Mouse (Mus musculus) spleen, adult 2 months (tissue): ENCODE measurements around the gene Camta1. TPM values are rescaled to one million over a fixed set of nuclear protein-coding genes. Genes with fewer than 3 reads are reported as not detected.

Source experiments
- DNase-seq, 2 experiments: peaks; one replicate each; pipeline versions ENCODE4 v3.0.0 to v3.0.0-alpha.2; 2012 to 2021; ENCODE audit warnings: low spot score in 2 of 2, low read depth in 1 of 2
- H3K27ac ChIP-seq: fragments of 200-500 bp; 2 replicates; pipeline ENCODE4 v1.5.1; 2012; ENCODE audit warnings: low read length, inconsistent platforms; ENCODE audit not compliant: insufficient read depth
- H3K27me3 ChIP-seq: fragments of 200-500 bp; 2 replicates; pipeline ENCODE4 v1.6.1; 2012; ENCODE audit warnings: mild to moderate bottlenecking, moderate library complexity, low read length, inconsistent platforms; ENCODE audit not compliant: control insufficient read depth, insufficient read depth
- H3K36me3 ChIP-seq: fragments of 200-500 bp; 2 replicates; pipeline ENCODE4 v1.6.1; 2012; ENCODE audit warnings: mild to moderate bottlenecking, low read length, inconsistent platforms; ENCODE audit not compliant: control insufficient read depth, insufficient read depth
- H3K4me1 ChIP-seq: fragments of 200-500 bp; 2 replicates; pipeline ENCODE4 v1.6.1; 2011; ENCODE audit warnings: inconsistent platforms; ENCODE audit not compliant: control insufficient read depth, insufficient read depth, insufficient read length
- H3K4me3 ChIP-seq: fragments of 200-500 bp; 2 replicates; pipeline ENCODE4 v1.5.1; 2011; ENCODE audit warnings: mild to moderate bottlenecking, inconsistent platforms; ENCODE audit not compliant: insufficient read depth, insufficient read length; ENCODE audit errors: extremely low read depth
- CTCF ChIP-seq: fragments of 200-500 bp; IDR thresholded peaks from 2 replicates; pipeline ENCODE4 v1.5.1; 2011; ENCODE audit warnings: mild to moderate bottlenecking, inconsistent platforms; ENCODE audit not compliant: insufficient read depth, insufficient read length, insufficient replicate concordance; ENCODE audit errors: extremely low read depth
- POLR2A ChIP-seq: fragments of 200-500 bp; IDR thresholded peaks from 2 replicates; pipeline ENCODE4 v1.6.1; 2011; ENCODE audit warnings: low read depth, low read length, inconsistent platforms
- WGBS: fragments of 180-500 bp; shearing (Covaris S2); methylation state at CpG from one replicate; pipeline ENCODE4 v1.1.7; 2018; 5-methylcytosine and 5-hydroxymethylcytosine counted together
- polyA plus RNA-seq: library from polyadenylated mRNA; depleted of rRNA; stranded (reverse); fragments of >200 nt; gene quantifications from 2 replicates; pipeline ENCODE4 v1.2.3, GENCODE M21; 2012

The Camta1 gene
- polyA plus RNA-seq, 1 experiment = 7.7 TPM

- 94% methylated on average over 16 of the region's 16 CpGs for WGBS
- H3K27ac ChIP-seq = no peak overlapping the region
- no peak overlapping the region for H3K4me3 ChIP-seq
- TF ChIP-seq CTCF (no peak), POLR2A (no peak)
- H3K27me3 ChIP-seq = no peaks in the 10 kb centered on the region
- no peaks in the 10 kb centered on the region for H3K4me1 ChIP-seq
- DNase-seq = no peak
- H3K36me3 ChIP-seq = peaks cover 9% of the 10 kb centered on the region
Observed at GRCm38 (mm10) chr4:151786946-151787705, 74.5 kb downstream of the Camta1 start.

- WGBS = 95% methylated on average over 6 of the region's 6 CpGs
- Histone ChIP-seq H3K27ac (no peak overlapping the region), H3K27me3 (no peaks in the 10 kb centered on the region), H3K4me1 (no peaks in the 10 kb centered on the region), H3K4me3 (no peak overlapping the region), H3K36me3 (no peaks in the 10 kb centered on the region)
- no peak for DNase-seq
- TF ChIP-seq CTCF (no peak), POLR2A (no peak)
Observed at GRCm38 (mm10) chr4:151780511-151780910, 81.2 kb downstream of the Camta1 start.

- no peak overlapping the region for H3K27ac ChIP-seq
- H3K27me3 ChIP-seq = no peaks in the 10 kb centered on the region
- H3K4me1 ChIP-seq = no peaks in the 10 kb centered on the region
- H3K36me3 ChIP-seq = no peaks in the 10 kb centered on the region
- no peak overlapping the region for H3K4me3 ChIP-seq
- WGBS = 95% methylated on average over 12 of the region's 12 CpGs
- no peak for DNase-seq
- TF ChIP-seq POLR2A = no peak
- TF ChIP-seq CTCF = no peak
Observed at GRCm38 (mm10) chr4:151779962-151780459, 81.7 kb downstream of the Camta1 start.

GRCm38 (mm10) chr4:151778511-151778910 is 83.2 kb downstream of the Camta1 start:
- no peak for TF ChIP-seq POLR2A
- TF ChIP-seq CTCF = no peak
- DNase-seq = no peak
- 49% methylated on average over 4 of the region's 4 CpGs for WGBS
- no peak overlapping the region for H3K4me3 ChIP-seq
- no peaks in the 10 kb centered on the region for H3K27me3 ChIP-seq
- no peaks in the 10 kb centered on the region for H3K36me3 ChIP-seq
- H3K27ac ChIP-seq = no peak overlapping the region
- no peaks in the 10 kb centered on the region for H3K4me1 ChIP-seq

- no peaks in the 10 kb centered on the region for H3K27me3 ChIP-seq
- H3K4me3 ChIP-seq = no peak overlapping the region
- H3K36me3 ChIP-seq = no peaks in the 10 kb centered on the region
- no peaks in the 10 kb centered on the region for H3K4me1 ChIP-seq
- WGBS = 94% methylated on average over 6 of the region's 6 CpGs
- H3K27ac ChIP-seq = no peak overlapping the region
- TF ChIP-seq POLR2A = no peak
- TF ChIP-seq CTCF = no peak
- no peak for DNase-seq
Observed at GRCm38 (mm10) chr4:151777451-151777850, 84.2 kb downstream of the Camta1 start.

- H3K27me3 ChIP-seq = no peaks in the 10 kb centered on the region
- 94% methylated on average over 7 of the region's 7 CpGs for WGBS
- no peak for TF ChIP-seq POLR2A
- TF ChIP-seq CTCF = no peak
- H3K4me1 ChIP-seq = no peaks in the 10 kb centered on the region
- no peaks in the 10 kb centered on the region for H3K36me3 ChIP-seq
- no peak overlapping the region for H3K4me3 ChIP-seq
- H3K27ac ChIP-seq = no peak overlapping the region
- DNase-seq = no peak
Observed at GRCm38 (mm10) chr4:151775441-151775840, 86.2 kb downstream of the Camta1 start.

- WGBS = 88% methylated on average over 3 of the region's 3 CpGs
- Histone ChIP-seq H3K27ac (no peak overlapping the region), H3K27me3 (no peaks in the 10 kb centered on the region), H3K4me3 (no peak overlapping the region), H3K4me1 (no peaks in the 10 kb centered on the region), H3K36me3 (no peaks in the 10 kb centered on the region)
- no peak for TF ChIP-seq POLR2A
- no peak for TF ChIP-seq CTCF
- DNase-seq = no peak
Observed at GRCm38 (mm10) chr4:151773651-151774050, 88.0 kb downstream of the Camta1 start.

- H3K36me3 ChIP-seq = no peaks in the 10 kb centered on the region
- no peak overlapping the region for H3K27ac ChIP-seq
- H3K4me1 ChIP-seq = no peaks in the 10 kb centered on the region
- WGBS = 93% methylated on average over 5 of the region's 5 CpGs
- no peaks in the 10 kb centered on the region for H3K27me3 ChIP-seq
- no peak for TF ChIP-seq POLR2A
- no peak for TF ChIP-seq CTCF
- no peak overlapping the region for H3K4me3 ChIP-seq
- DNase-seq = no peak
Observed at GRCm38 (mm10) chr4:151773007-151773406, 88.7 kb downstream of the Camta1 start.
